Mouse (Mus musculus): ENCODE measurements around the gene Gpr34. TPM values are rescaled to one million over a fixed set of nuclear protein-coding genes. Genes with fewer than 3 reads are reported as not detected.

Gpr34 gene
- polyA plus RNA-seq, 1 experiment from 2014 or later: 0.53 TPM

DNA sequence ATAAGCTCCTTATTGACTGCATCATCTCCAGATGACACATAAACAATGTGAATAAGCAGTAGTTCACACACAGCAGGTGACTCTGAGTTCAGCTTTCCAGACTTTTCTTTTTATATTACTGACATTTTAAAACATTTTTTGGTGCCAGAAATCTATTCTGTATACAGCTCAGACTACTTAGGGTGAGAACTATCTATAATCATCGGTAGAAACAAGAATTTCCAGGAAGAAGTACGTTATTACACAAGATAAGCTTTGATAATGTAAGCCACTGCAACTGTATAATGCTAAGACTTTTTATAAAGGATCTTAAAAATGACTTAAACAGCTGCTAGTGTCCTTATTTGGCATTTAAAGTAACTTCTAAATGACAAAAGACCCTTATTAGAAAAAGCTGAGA, 19.8 kb upstream of the Gpr34 start:
- no peak overlapping the region for H3K27ac ChIP-seq (ENCODE audit: low read depth)
- TF ChIP-seq EP300 (IDR thresholded peaks at IDR 0.05; ENCODE audit: low read depth): no peak
- TF ChIP-seq CTCF (IDR thresholded peaks at IDR 0.05; ENCODE audit: low read depth): no peak
- no peaks in the 10 kb centered on the region for H3K9me3 ChIP-seq (ENCODE audit: low read length)
- ATAC-seq (no peak), DNase-seq (no peak)
- 40% methylated on average over 2 of the region's 2 CpGs for WGBS (ENCODE audit: insufficient replicate concordance)
- H3K4me1 ChIP-seq (ENCODE audit: insufficient read depth): no peaks in the 10 kb centered on the region
- H3K4me3 ChIP-seq (ENCODE audit: low read depth, low read length): no peak overlapping the region
- H3K4me2 ChIP-seq (ENCODE audit: low read depth, low read length): no peak overlapping the region
- no peaks in the 10 kb centered on the region for H3K36me3 ChIP-seq (replicated peaks; ENCODE audit: insufficient read depth, low read length)
- no peak overlapping the region for H3K9ac ChIP-seq (replicated peaks)
- no peaks in the 10 kb centered on the region for H3K27me3 ChIP-seq (ENCODE audit: insufficient read depth, low read length)

GRCm38 (mm10) chrX:13616726-13617125, 15.2 kb upstream of the Gpr34 start:
- WGBS (ENCODE audit: insufficient replicate concordance): 43% methylated on average over 1 of the region's 1 CpGs
- H3K36me3 ChIP-seq (replicated peaks; ENCODE audit: insufficient read depth, low read length): no peaks in the 10 kb centered on the region
- H3K9ac ChIP-seq (replicated peaks): no peak overlapping the region
- H3K27ac ChIP-seq (ENCODE audit: low read depth): no peak overlapping the region
- DNase-seq (no peak), ATAC-seq (no peak)
- no peak overlapping the region for H3K4me2 ChIP-seq (ENCODE audit: low read depth, low read length)
- H3K9me3 ChIP-seq (ENCODE audit: low read length): no peaks in the 10 kb centered on the region
- H3K4me1 ChIP-seq (ENCODE audit: insufficient read depth): no peaks in the 10 kb centered on the region
- no peaks in the 10 kb centered on the region for H3K27me3 ChIP-seq (ENCODE audit: insufficient read depth, low read length)
- H3K4me3 ChIP-seq (ENCODE audit: low read depth, low read length): no peak overlapping the region
- TF ChIP-seq EP300 (IDR thresholded peaks at IDR 0.05; ENCODE audit: low read depth) (no peak), CTCF (IDR thresholded peaks at IDR 0.05; ENCODE audit: low read depth) (no peak)

DNA sequence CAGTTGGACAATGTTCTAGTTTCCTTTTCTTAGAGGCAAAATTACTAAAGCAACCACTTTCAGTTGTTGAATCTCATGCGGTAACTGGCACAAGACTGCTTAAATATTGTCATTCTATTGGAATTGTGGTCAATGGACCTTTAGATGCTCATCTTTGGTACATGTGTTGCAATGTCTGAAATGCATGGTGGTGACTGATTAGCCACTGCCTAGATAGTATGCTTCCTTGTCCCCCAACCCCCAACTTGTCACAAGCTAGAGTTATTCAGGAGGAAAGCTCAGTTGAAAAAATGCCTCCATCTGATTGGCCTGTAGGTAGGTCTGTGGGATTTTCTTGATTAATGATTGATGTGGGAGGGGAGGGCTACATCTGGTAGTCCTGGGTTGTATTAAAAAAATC, 14.6 kb upstream of the Gpr34 start:
- H3K27me3 ChIP-seq (ENCODE audit: insufficient read depth, low read length): no peaks in the 10 kb centered on the region
- no peak overlapping the region for H3K27ac ChIP-seq (ENCODE audit: low read depth)
- DNase-seq (no peak), ATAC-seq (no peak)
- no peak overlapping the region for H3K9ac ChIP-seq (replicated peaks)
- H3K9me3 ChIP-seq (ENCODE audit: low read length): no peaks in the 10 kb centered on the region
- no peaks in the 10 kb centered on the region for H3K4me1 ChIP-seq (ENCODE audit: insufficient read depth)
- H3K4me2 ChIP-seq (ENCODE audit: low read depth, low read length): no peak overlapping the region
- 63% methylated on average over 1 of the region's 1 CpGs for WGBS (ENCODE audit: insufficient replicate concordance)
- no peak overlapping the region for H3K4me3 ChIP-seq (ENCODE audit: low read depth, low read length)
- no peak for TF ChIP-seq EP300 (IDR thresholded peaks at IDR 0.05; ENCODE audit: low read depth)
- TF ChIP-seq CTCF (IDR thresholded peaks at IDR 0.05; ENCODE audit: low read depth): no peak
- no peaks in the 10 kb centered on the region for H3K36me3 ChIP-seq (replicated peaks; ENCODE audit: insufficient read depth, low read length)

GRCm38 (mm10) chrX:13618476-13618875, 13.4 kb upstream of the Gpr34 start:
- Histone ChIP-seq H3K36me3 (replicated peaks; ENCODE audit: insufficient read depth, low read length) (no peaks in the 10 kb centered on the region), H3K4me2 (ENCODE audit: low read depth, low read length) (no peak overlapping the region), H3K4me1 (ENCODE audit: insufficient read depth) (no peaks in the 10 kb centered on the region), H3K9me3 (ENCODE audit: low read length) (no peaks in the 10 kb centered on the region), H3K9ac (replicated peaks) (no peak overlapping the region), H3K27me3 (ENCODE audit: insufficient read depth, low read length) (no peaks in the 10 kb centered on the region), H3K27ac (ENCODE audit: low read depth) (no peak overlapping the region), H3K4me3 (ENCODE audit: low read depth, low read length) (no peak overlapping the region)
- 67% methylated on average over 4 of the region's 4 CpGs for WGBS (ENCODE audit: insufficient replicate concordance)
- no peak for TF ChIP-seq CTCF (IDR thresholded peaks at IDR 0.05; ENCODE audit: low read depth)
- no peak for TF ChIP-seq EP300 (IDR thresholded peaks at IDR 0.05; ENCODE audit: low read depth)
- DNase-seq (no peak), ATAC-seq (no peak)

DNA sequence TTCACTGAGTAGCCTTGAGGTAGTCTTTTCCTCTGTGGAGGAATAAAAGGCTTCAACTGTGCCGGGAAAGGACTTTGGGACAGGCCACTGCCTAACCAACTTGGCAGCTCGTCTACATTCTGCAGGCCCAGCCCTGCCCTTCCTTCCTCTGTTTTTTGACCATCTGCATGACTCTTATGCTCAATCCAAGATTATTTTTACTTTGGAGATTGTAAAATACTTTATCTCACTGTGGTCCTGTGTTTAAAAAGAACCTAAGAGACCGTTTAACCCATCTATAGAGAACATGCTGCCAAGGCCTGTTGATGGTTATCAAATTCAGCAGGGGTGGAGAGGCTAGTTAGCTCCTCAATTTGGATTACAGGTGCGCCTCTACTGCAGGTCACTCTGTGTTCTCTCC, 10.4 kb upstream of the Gpr34 start:
- TF ChIP-seq EP300 (IDR thresholded peaks at IDR 0.05; ENCODE audit: low read depth) (no peak), CTCF (IDR thresholded peaks at IDR 0.05; ENCODE audit: low read depth) (no peak)
- Histone ChIP-seq H3K9me3 (ENCODE audit: low read length) (no peaks in the 10 kb centered on the region), H3K27ac (ENCODE audit: low read depth) (no peak overlapping the region), H3K36me3 (replicated peaks; ENCODE audit: insufficient read depth, low read length) (no peaks in the 10 kb centered on the region), H3K4me1 (ENCODE audit: insufficient read depth) (no peaks in the 10 kb centered on the region), H3K4me3 (ENCODE audit: low read depth, low read length) (no peak overlapping the region), H3K4me2 (ENCODE audit: low read depth, low read length) (no peak overlapping the region), H3K27me3 (ENCODE audit: insufficient read depth, low read length) (no peaks in the 10 kb centered on the region), H3K9ac (replicated peaks) (no peak overlapping the region)
- DNase-seq (no peak), ATAC-seq (no peak)
- 62% methylated on average over 4 of the region's 4 CpGs for WGBS (ENCODE audit: insufficient replicate concordance)

GRCm38 (mm10) chrX:13622654-13623053, 9.2 kb upstream of the Gpr34 start:
- DNase-seq: no peak
- no peak overlapping the region for H3K27ac ChIP-seq (ENCODE audit: low read depth)
- H3K36me3 ChIP-seq (replicated peaks; ENCODE audit: insufficient read depth, low read length): no peaks in the 10 kb centered on the region
- H3K4me2 ChIP-seq (ENCODE audit: low read depth, low read length): no peak overlapping the region
- H3K4me3 ChIP-seq (ENCODE audit: low read depth, low read length): no peak overlapping the region
- no peak overlapping the region for H3K9ac ChIP-seq (replicated peaks)
- H3K9me3 ChIP-seq (ENCODE audit: low read length): no peaks in the 10 kb centered on the region
- no peaks in the 10 kb centered on the region for H3K4me1 ChIP-seq (ENCODE audit: insufficient read depth)
- TF ChIP-seq CTCF (IDR thresholded peaks at IDR 0.05; ENCODE audit: low read depth): no peak
- no peak for TF ChIP-seq EP300 (IDR thresholded peaks at IDR 0.05; ENCODE audit: low read depth)
- 68% methylated on average over 5 of the region's 5 CpGs for WGBS (ENCODE audit: insufficient replicate concordance)
- H3K27me3 ChIP-seq (ENCODE audit: insufficient read depth, low read length): no peaks in the 10 kb centered on the region
- no peak for ATAC-seq

DNA sequence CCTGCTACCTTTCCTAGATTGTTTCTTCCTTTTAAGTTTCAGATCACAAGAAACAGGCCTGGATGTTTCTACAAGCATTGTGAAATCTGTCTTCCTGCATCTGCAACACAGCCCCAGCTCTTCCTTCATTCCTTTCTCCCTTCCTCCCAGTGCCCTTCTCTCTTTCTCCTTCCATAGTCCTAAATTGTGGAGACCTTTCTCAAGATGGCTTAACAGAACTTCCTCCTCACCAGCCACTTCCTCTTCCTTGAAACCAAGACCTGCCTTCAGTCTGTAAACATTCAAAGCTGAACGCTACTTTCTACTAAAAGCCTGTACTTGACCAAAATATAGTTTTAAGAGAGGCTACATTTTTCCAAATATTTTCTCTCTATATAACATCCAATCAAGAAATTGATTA, 4.5 kb downstream of the Gpr34 start:
- H3K9ac ChIP-seq (replicated peaks): no peak overlapping the region
- no peak overlapping the region for H3K4me3 ChIP-seq (ENCODE audit: low read depth, low read length)
- no peaks in the 10 kb centered on the region for H3K36me3 ChIP-seq (replicated peaks; ENCODE audit: insufficient read depth, low read length)
- no peaks in the 10 kb centered on the region for H3K9me3 ChIP-seq (ENCODE audit: low read length)
- no peaks in the 10 kb centered on the region for H3K27me3 ChIP-seq (ENCODE audit: insufficient read depth, low read length)
- DNase-seq (no peak), ATAC-seq (no peak)
- 69% methylated on average over 1 of the region's 1 CpGs for WGBS (ENCODE audit: insufficient replicate concordance)
- no peak for TF ChIP-seq EP300 (IDR thresholded peaks at IDR 0.05; ENCODE audit: low read depth)
- no peak for TF ChIP-seq CTCF (IDR thresholded peaks at IDR 0.05; ENCODE audit: low read depth)
- H3K4me2 ChIP-seq (ENCODE audit: low read depth, low read length): no peak overlapping the region
- no peak overlapping the region for H3K27ac ChIP-seq (ENCODE audit: low read depth)
- no peaks in the 10 kb centered on the region for H3K4me1 ChIP-seq (ENCODE audit: insufficient read depth)

Data from liver, postnatal 0 days (tissue).